Mouse (Mus musculus): ENCODE data around the gene Slc22a8. TPM values are rescaled to one million over a fixed set of nuclear protein-coding genes. Genes with fewer than 3 reads are reported as not detected.

Gene Slc22a8
- total and polyA plus RNA-seq, 3 experiments: not detected

- no peak for DNase-seq (ENCODE audit: extremely low read depth)
- no peak for TF ChIP-seq MAZ (IDR thresholded peaks at IDR 0.05; ENCODE audit: low read depth, low read length)
- no peak for TF ChIP-seq ELF1 (IDR thresholded peaks at IDR 0.05; ENCODE audit: low read depth, low read length)
- no peak for TF ChIP-seq SMC3 (IDR thresholded peaks at IDR 0.05; ENCODE audit: low read depth, low read length)
- no peak for TF ChIP-seq NRF1 (IDR thresholded peaks at IDR 0.05; ENCODE audit: low read depth, low read length)
- TF ChIP-seq SIN3A (IDR thresholded peaks at IDR 0.05; ENCODE audit: low read length): no peak
- no peak for TF ChIP-seq CTCF (conservative IDR thresholded peaks at IDR 0.05 in 1 of 2, IDR thresholded peaks at IDR 0.05 in 1 of 2; ENCODE audit: low read depth in 2 of 2, low read length in 2 of 2)
- no peak for TF ChIP-seq ZMIZ1 (IDR thresholded peaks at IDR 0.05; ENCODE audit: low read depth, low read length)
- no peak for TF ChIP-seq ZNF384 (IDR thresholded peaks at IDR 0.05; ENCODE audit: low read depth, low read length)
- TF ChIP-seq PAX5 (IDR thresholded peaks at IDR 0.05; ENCODE audit: low read length): no peak
- no peak for TF ChIP-seq MAX (IDR thresholded peaks at IDR 0.05; ENCODE audit: low read length)
- no peak for TF ChIP-seq ZC3H11A (IDR thresholded peaks at IDR 0.05; ENCODE audit: low read depth, low read length)
- no peak for TF ChIP-seq HCFC1 (IDR thresholded peaks at IDR 0.05; ENCODE audit: low read depth, low read length)
- no peak for TF ChIP-seq POLR2A (IDR thresholded peaks at IDR 0.05; ENCODE audit: low read depth, low read length)
- Histone ChIP-seq H3K4me2 (ENCODE audit: insufficient read depth, low read depth, poor library complexity, severe bottlenecking) (no peak overlapping the region), H3K79me2 (replicated peaks; ENCODE audit: control insufficient read depth, extremely low read depth, insufficient read depth, poor library complexity, severe bottlenecking) (no peaks in the 10 kb centered on the region), H3K4me3 (replicated peaks in 1 of 3; ENCODE audit: low read depth in 2 of 3, low read length in 2 of 3, poor library complexity in 1 of 3) (no peak overlapping the region), H3K27ac (ENCODE audit: insufficient read depth, low read depth) (no peak overlapping the region), H3K27me3 (replicated peaks) (no peaks in the 10 kb centered on the region), H3K9ac (ENCODE audit: insufficient read depth, low read depth) (no peak overlapping the region), H3K9me3 (replicated peaks; ENCODE audit: low read length) (no peaks in the 10 kb centered on the region), H3K36me3 (replicated peaks in 1 of 2; ENCODE audit: control insufficient read depth in 1 of 2, insufficient read depth in 1 of 2, low read length in 1 of 2) (no peaks in the 10 kb centered on the region), H3K4me1 (ENCODE audit: control insufficient read depth in 1 of 2, insufficient read depth in 2 of 2) (no peaks in the 10 kb centered on the region)
- in situ Hi-C loops (cut with MboI; ENCODE audit: low pct_ligation_motif_present, low pct_unique_long_range_greater_than_20kb, low sequenced_read_pairs): no loop called here
- dilution Hi-C loops (cut with MboI; ENCODE audit: extremely low pct_ligation_motif_present, extremely low pct_unique_long_range_greater_than_20kb, low sequenced_read_pairs): no loop called here
Measured at GRCm38 (mm10) chr19:8570341-8571040, 20.6 kb upstream of the Slc22a8 start.

DNA sequence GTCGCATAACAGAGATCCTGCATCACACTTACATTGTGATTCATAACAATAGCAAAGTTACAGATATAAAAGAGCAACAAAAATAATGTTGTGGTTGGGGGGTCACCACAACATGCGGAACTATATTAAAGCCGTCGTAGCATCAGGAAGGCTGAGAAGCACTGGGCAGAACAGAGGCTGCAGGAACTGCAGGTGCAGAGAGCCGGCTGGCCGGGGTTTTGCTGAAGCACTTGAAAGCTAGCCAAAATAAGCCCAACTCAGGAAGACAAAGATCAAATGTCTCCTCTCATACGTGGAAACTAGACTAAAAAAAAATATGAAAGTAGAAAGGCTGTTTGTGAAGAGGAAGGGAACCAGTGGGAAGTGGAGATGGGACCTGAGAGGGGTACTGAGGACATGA is 19.3 kb upstream of the Slc22a8 start:
- H3K9me3 ChIP-seq (replicated peaks; ENCODE audit: low read length): no peaks in the 10 kb centered on the region
- no peaks in the 10 kb centered on the region for H3K27me3 ChIP-seq (replicated peaks)
- no peak for DNase-seq (ENCODE audit: extremely low read depth)
- in situ Hi-C loops (cut with MboI; ENCODE audit: low pct_ligation_motif_present, low pct_unique_long_range_greater_than_20kb, low sequenced_read_pairs) (no loop called here), dilution Hi-C loops (cut with MboI; ENCODE audit: extremely low pct_ligation_motif_present, extremely low pct_unique_long_range_greater_than_20kb, low sequenced_read_pairs) (no loop called here)
- H3K4me3 ChIP-seq (replicated peaks in 1 of 3; ENCODE audit: low read depth in 2 of 3, low read length in 2 of 3, poor library complexity in 1 of 3): no peak overlapping the region
- no peak for TF ChIP-seq NRF1 (IDR thresholded peaks at IDR 0.05; ENCODE audit: low read depth, low read length)
- no peak for TF ChIP-seq MAZ (IDR thresholded peaks at IDR 0.05; ENCODE audit: low read depth, low read length)
- no peak for TF ChIP-seq IRF4 (IDR thresholded peaks at IDR 0.05; ENCODE audit: low read depth, low read length)
- TF ChIP-seq ZNF384 (IDR thresholded peaks at IDR 0.05; ENCODE audit: low read depth, low read length): no peak
- TF ChIP-seq BHLHE40 (IDR thresholded peaks at IDR 0.05; ENCODE audit: low read depth, low read length): no peak
- no peak for TF ChIP-seq RAD21 (IDR thresholded peaks at IDR 0.05; ENCODE audit: low read depth, low read length)
- H3K79me2 ChIP-seq (replicated peaks; ENCODE audit: control insufficient read depth, extremely low read depth, insufficient read depth, poor library complexity, severe bottlenecking): no peaks in the 10 kb centered on the region
- H3K4me2 ChIP-seq (ENCODE audit: insufficient read depth, low read depth, poor library complexity, severe bottlenecking): no peak overlapping the region
- no peaks in the 10 kb centered on the region for H3K36me3 ChIP-seq (replicated peaks in 1 of 2; ENCODE audit: control insufficient read depth in 1 of 2, insufficient read depth in 1 of 2, low read length in 1 of 2)
- H3K4me1 ChIP-seq (ENCODE audit: control insufficient read depth in 1 of 2, insufficient read depth in 2 of 2): no peaks in the 10 kb centered on the region
- no peak overlapping the region for H3K27ac ChIP-seq (ENCODE audit: insufficient read depth, low read depth)
- H3K9ac ChIP-seq (ENCODE audit: insufficient read depth, low read depth): no peak overlapping the region

Measured in CH12.LX (cell line).